Mouse (Mus musculus): ENCODE data around the gene Gm11232.

DNA sequence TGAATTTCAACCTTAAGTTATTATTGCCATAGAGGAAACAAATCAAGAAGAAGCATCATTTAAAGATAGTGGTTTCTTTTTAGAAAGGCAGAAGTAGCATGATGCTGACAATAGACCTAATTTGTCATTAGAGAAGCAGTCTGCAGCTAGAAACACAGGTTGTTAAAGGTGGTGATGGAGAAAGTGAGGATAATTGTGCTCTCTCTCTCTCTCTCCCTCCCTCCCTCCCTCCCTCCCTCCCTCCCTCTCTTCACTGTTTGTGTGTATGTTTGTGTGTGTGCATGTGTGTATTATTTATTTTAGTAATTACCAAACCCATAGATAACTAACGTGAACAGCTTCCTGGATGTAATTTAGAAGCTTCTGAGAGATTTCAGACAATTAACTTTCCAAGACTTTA, 7.8 kb upstream of the Gm11232 start:
- TF ChIP-seq EP300 (IDR thresholded peaks at IDR 0.05; ENCODE audit: low read depth) (no peak), CTCF (IDR thresholded peaks at IDR 0.05; ENCODE audit: low read depth) (no peak)

Measured in heart, postnatal 0 days (tissue).